Mouse (Mus musculus) large intestine, adult 2 months (tissue): ENCODE measurements at regions not wholly inside any gene's neighbourhood (a gene's known extent, or its start where the extent isn't known, plus 50 kb on each side); places are given as distances from the start of the nearest gene placed in this dataset.

Experiments used
- DNase-seq: peaks from one replicate; pipeline ENCODE4 v3.0.0-alpha.2; 2012; ENCODE audit warnings: low read depth, low spot score
- WGBS: fragments of 180-500 bp; shearing (Covaris S2); methylation state at CpG from one replicate; pipeline ENCODE4 v1.1.7; 2018; 5-methylcytosine and 5-hydroxymethylcytosine counted together

- no peak for DNase-seq
- 92% methylated on average over 5 of the region's 5 CpGs for WGBS
These were observed 2942.3 kb upstream of the Gm7489 start for GRCm38 (mm10) chr15:50942429-50942828.

- DNase-seq, result no peak
- WGBS, result 93% methylated on average over 4 of the region's 4 CpGs
These were observed 2939.7 kb upstream of the Gm7489 start for GRCm38 (mm10) chr15:50944976-50945375.

- DNase-seq, result no peak
- 89% methylated on average over 3 of the region's 3 CpGs for WGBS
These were observed 2925.6 kb upstream of the Gm7489 start for GRCm38 (mm10) chr15:50959109-50959508.

GRCm38 (mm10) chr15:50963606-50964005 is 2921.1 kb upstream of the Gm7489 start:
- 79% methylated on average over 5 of the region's 5 CpGs for WGBS
- DNase-seq, result no peak

GRCm38 (mm10) chr15:50964236-50964635 is 2920.5 kb upstream of the Gm7489 start:
- WGBS, result 79% methylated on average over 2 of the region's 2 CpGs
- DNase-seq, result no peak

GRCm38 (mm10) chr15:50967176-50967575 is 2917.5 kb upstream of the Gm7489 start:
- no peak for DNase-seq

GRCm38 (mm10) chr15:50970637-50971036 is 2914.1 kb upstream of the Gm7489 start:
- 72% methylated on average over 4 of the region's 4 CpGs for WGBS
- no peak for DNase-seq

More at GRCm38 (mm10) chr15:50967176-50967575, 2917.5 kb upstream of the Gm7489 start:
- WGBS, result 66% methylated on average over 2 of the region's 2 CpGs

- no peak for DNase-seq
- WGBS, result 91% methylated on average over 13 of the region's 13 CpGs
These were observed 2912.1 kb upstream of the Gm7489 start for GRCm38 (mm10) chr15:50972593-50972992.

GRCm38 (mm10) chr15:50974002-50974754 is 2910.5 kb upstream of the Gm7489 start:
- DNase-seq, result no peak
- whole genome bisulfite sequencing, result 80% methylated on average over 9 of the region's 9 CpGs

- 83% methylated on average over 4 of the region's 4 CpGs for WGBS
- no peak for DNase-seq
These were observed 2895.2 kb upstream of the Gm7489 start for GRCm38 (mm10) chr15:50989457-50989856.

GRCm38 (mm10) chr15:50991667-50992066 is 2893.0 kb upstream of the Gm7489 start:
- 63% methylated on average over 4 of the region's 4 CpGs for WGBS

GRCm38 (mm10) chr15:50992246-50992645 is 2892.5 kb upstream of the Gm7489 start:
- 39% methylated on average over 2 of the region's 2 CpGs for WGBS
- DNase-seq, result no peak

More at GRCm38 (mm10) chr15:50991667-50992066, 2893.0 kb upstream of the Gm7489 start:
- DNase-seq, result no peak

GRCm38 (mm10) chr15:50993121-50993520 is 2891.6 kb upstream of the Gm7489 start:
- no peak for DNase-seq
- 73% methylated on average over 5 of the region's 5 CpGs for WGBS

- WGBS, result 83% methylated on average over 3 of the region's 3 CpGs
- no peak for DNase-seq
These were observed 2889.0 kb upstream of the Gm7489 start for GRCm38 (mm10) chr15:50995688-50996087.

GRCm38 (mm10) chr15:50996296-50996695 is 2888.4 kb upstream of the Gm7489 start:
- 83% methylated on average over 4 of the region's 4 CpGs for WGBS
- DNase-seq, result no peak

- WGBS, result 57% methylated on average over 11 of the region's 11 CpGs
- no peak for DNase-seq
These were observed 2887.4 kb upstream of the Gm7489 start for GRCm38 (mm10) chr15:50997209-50997763.

GRCm38 (mm10) chr15:51038968-51039367 is 2845.7 kb upstream of the Gm7489 start:
- 4% methylated on average over 1 of the region's 1 CpGs for WGBS
- no peak for DNase-seq

- no peak for DNase-seq
- WGBS, result 90% methylated on average over 10 of the region's 10 CpGs
These were observed 2814.2 kb upstream of the Gm7489 start for GRCm38 (mm10) chr15:51070538-51070937.

- no peak for DNase-seq
- WGBS, result 71% methylated on average over 10 of the region's 10 CpGs
These were observed 2813.5 kb upstream of the Gm7489 start for GRCm38 (mm10) chr15:51071132-51071656.

- DNase-seq, result no peak
- 85% methylated on average over 6 of the region's 6 CpGs for WGBS
These were observed 2811.0 kb upstream of the Gm7489 start for GRCm38 (mm10) chr15:51073678-51074077.

GRCm38 (mm10) chr15:51074196-51074595 is 2810.5 kb upstream of the Gm7489 start:
- no peak for DNase-seq
- 85% methylated on average over 7 of the region's 7 CpGs for WGBS
